Mouse (Mus musculus): ENCODE measurements around the gene Chp1. TPM values are rescaled to one million over a fixed set of nuclear protein-coding genes. Genes with fewer than 3 reads are reported as not detected.

The Chp1 gene
- polyA plus RNA-seq, 1 experiment, result 67.9 TPM

DNA sequence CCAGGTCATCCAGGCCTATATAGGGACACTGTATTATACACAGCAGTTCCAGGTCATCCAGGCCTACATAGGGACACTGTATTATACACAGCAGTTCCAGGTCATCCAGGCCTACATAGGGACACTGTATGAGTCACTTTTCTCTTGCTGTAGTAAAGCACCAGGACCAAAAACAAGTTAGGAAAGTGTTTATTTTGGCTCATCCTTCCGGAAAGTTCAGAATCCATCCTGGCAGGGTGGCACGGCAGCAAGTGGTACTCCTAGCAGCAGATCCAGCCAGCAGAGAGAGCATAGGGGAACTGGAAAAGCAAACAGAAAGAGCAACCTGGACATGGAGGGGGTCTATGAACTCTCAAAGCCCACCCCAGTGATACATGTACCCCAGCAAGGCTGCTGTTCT, 36.6 kb upstream of the Chp1 start:
- no peak for TF ChIP-seq SRF (IDR thresholded peaks at IDR 0.05; ENCODE audit: control insufficient read depth, insufficient read length, low read depth)
- TF ChIP-seq USF1 (IDR thresholded peaks at IDR 0.05; ENCODE audit: low read depth), result no peak
- TF ChIP-seq POLR2AphosphoS2 (IDR thresholded peaks at IDR 0.05; ENCODE audit: insufficient read length, low read depth), result no peak
- TF ChIP-seq MYOG (IDR thresholded peaks at IDR 0.05; ENCODE audit: control insufficient read depth in 1 of 3, insufficient read depth in 1 of 3, insufficient read length in 2 of 3, low read depth in 2 of 3), result no peak
- TF ChIP-seq POLR2A (IDR thresholded peaks at IDR 0.05; ENCODE audit: insufficient read length, low read depth), result no peak
- no peak for TF ChIP-seq REST (IDR thresholded peaks at IDR 0.05; ENCODE audit: insufficient read depth, insufficient read length)
- no peak for TF ChIP-seq TCF12 (IDR thresholded peaks at IDR 0.05; ENCODE audit: insufficient read depth, poor library complexity, severe bottlenecking)
- no peak overlapping the region for H3K4me3 ChIP-seq
- H3K4me2 ChIP-seq (ENCODE audit: low read depth), result no peak overlapping the region
- no peak overlapping the region for H3ac ChIP-seq (ENCODE audit: control insufficient read depth, insufficient read length)
- H3K27me3 ChIP-seq (ENCODE audit: control insufficient read depth, insufficient read depth, insufficient read length), result no peaks in the 10 kb centered on the region
- no peaks in the 10 kb centered on the region for H3K79me2 ChIP-seq (ENCODE audit: control insufficient read depth, insufficient read depth)
- no peaks in the 10 kb centered on the region for H3K36me3 ChIP-seq (ENCODE audit: control insufficient read depth, insufficient read depth)

DNA sequence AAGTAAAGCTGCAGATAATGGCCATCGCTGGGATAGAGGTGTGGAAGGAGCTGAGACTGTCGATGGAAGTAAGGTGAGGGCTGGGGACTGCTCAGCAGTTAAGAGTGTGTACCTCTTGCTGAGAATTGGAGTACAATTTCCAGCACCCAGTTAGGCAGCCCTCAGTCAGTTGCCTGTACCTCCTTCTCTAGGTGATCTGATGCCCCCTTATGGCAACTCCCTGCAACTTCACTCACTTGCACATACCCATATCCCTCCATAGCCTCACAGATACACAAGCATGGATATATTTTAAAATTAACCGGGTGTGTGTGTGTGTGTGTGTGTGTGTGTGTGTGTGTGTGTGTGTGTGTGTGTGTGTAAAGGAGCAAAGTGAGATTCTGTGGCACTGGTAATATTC, 35.2 kb upstream of the Chp1 start:
- H3K79me2 ChIP-seq (ENCODE audit: control insufficient read depth, insufficient read depth), result no peaks in the 10 kb centered on the region
- H3K27me3 ChIP-seq (ENCODE audit: control insufficient read depth, insufficient read depth, insufficient read length), result no peaks in the 10 kb centered on the region
- no peak overlapping the region for H3ac ChIP-seq (ENCODE audit: control insufficient read depth, insufficient read length)
- H3K4me3 ChIP-seq, result no peak overlapping the region
- no peak for TF ChIP-seq TCF12 (IDR thresholded peaks at IDR 0.05; ENCODE audit: insufficient read depth, poor library complexity, severe bottlenecking)
- TF ChIP-seq MAX (IDR thresholded peaks at IDR 0.05; ENCODE audit: low read depth), result no peak
- TF ChIP-seq POLR2AphosphoS2 (IDR thresholded peaks at IDR 0.05; ENCODE audit: insufficient read length, low read depth), result no peak
- no peak for TF ChIP-seq MYOG (IDR thresholded peaks at IDR 0.05; ENCODE audit: control insufficient read depth in 1 of 3, insufficient read depth in 1 of 3, insufficient read length in 2 of 3, low read depth in 2 of 3)
- no peak for TF ChIP-seq USF1 (IDR thresholded peaks at IDR 0.05; ENCODE audit: low read depth)
- TF ChIP-seq MYOD1 (IDR thresholded peaks at IDR 0.05; ENCODE audit: control insufficient read depth in 1 of 3, insufficient read length in 2 of 3, low read depth in 2 of 3), result no peak
- no peak for TF ChIP-seq CEBPB (IDR thresholded peaks at IDR 0.05; ENCODE audit: insufficient read depth, poor library complexity, severe bottlenecking)
- TF ChIP-seq SRF (IDR thresholded peaks at IDR 0.05; ENCODE audit: control insufficient read depth, insufficient read length, low read depth), result no peak
- no peak for TF ChIP-seq E2F4 (IDR thresholded peaks at IDR 0.05; ENCODE audit: insufficient read depth)
- no peak for TF ChIP-seq TCF3 (IDR thresholded peaks at IDR 0.05; ENCODE audit: insufficient read length, low read depth)
- TF ChIP-seq REST (IDR thresholded peaks at IDR 0.05; ENCODE audit: insufficient read depth, insufficient read length), result no peak
- no peak for TF ChIP-seq POLR2A (IDR thresholded peaks at IDR 0.05; ENCODE audit: insufficient read length, low read depth)
- H3K36me3 ChIP-seq (ENCODE audit: control insufficient read depth, insufficient read depth), result no peaks in the 10 kb centered on the region
- no peak overlapping the region for H3K4me2 ChIP-seq (ENCODE audit: low read depth)

DNA sequence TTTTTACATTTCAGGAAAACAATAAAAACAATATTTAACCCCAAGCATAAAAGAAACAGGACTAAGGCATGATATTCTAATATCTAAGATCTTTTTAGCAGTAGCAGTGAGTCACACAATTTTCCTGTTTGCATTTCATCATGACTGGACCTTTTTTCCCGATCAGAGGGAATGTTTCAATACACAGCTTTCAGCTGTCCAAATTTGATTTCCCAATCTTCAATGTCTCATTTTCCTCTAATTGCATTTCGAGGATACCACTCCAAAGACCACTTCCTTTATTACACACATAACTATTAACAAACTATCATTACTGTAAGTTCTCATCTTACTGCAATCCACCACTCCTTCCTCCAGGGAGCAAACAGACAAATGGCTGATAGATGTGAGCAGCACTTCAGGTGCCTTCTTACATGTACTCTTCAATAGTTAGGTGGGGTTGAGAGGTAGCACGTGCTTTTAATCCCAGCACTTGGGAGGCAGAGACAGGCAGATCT, 33.4 kb upstream of the Chp1 start:
- Histone ChIP-seq H3K79me2 (ENCODE audit: control insufficient read depth, insufficient read depth) (no peaks in the 10 kb centered on the region), H3K27me3 (ENCODE audit: control insufficient read depth, insufficient read depth, insufficient read length) (no peaks in the 10 kb centered on the region), H3ac (ENCODE audit: control insufficient read depth, insufficient read length) (no peak overlapping the region), H3K4me2 (ENCODE audit: low read depth) (no peak overlapping the region), H3K36me3 (ENCODE audit: control insufficient read depth, insufficient read depth) (no peaks in the 10 kb centered on the region), H3K4me3 (no peak overlapping the region)
- TF ChIP-seq MYOG (IDR thresholded peaks at IDR 0.05; ENCODE audit: control insufficient read depth in 1 of 3, insufficient read depth in 1 of 3, insufficient read length in 2 of 3, low read depth in 2 of 3), result no peak
- TF ChIP-seq POLR2A (IDR thresholded peaks at IDR 0.05; ENCODE audit: insufficient read length, low read depth), result no peak
- no peak for TF ChIP-seq MAX (IDR thresholded peaks at IDR 0.05; ENCODE audit: low read depth)
- no peak for TF ChIP-seq E2F4 (IDR thresholded peaks at IDR 0.05; ENCODE audit: insufficient read depth)
- TF ChIP-seq TCF12 (IDR thresholded peaks at IDR 0.05; ENCODE audit: insufficient read depth, poor library complexity, severe bottlenecking), result no peak
- no peak for TF ChIP-seq TCF3 (IDR thresholded peaks at IDR 0.05; ENCODE audit: insufficient read length, low read depth)
- TF ChIP-seq SRF (IDR thresholded peaks at IDR 0.05; ENCODE audit: control insufficient read depth, insufficient read length, low read depth), result no peak

DNA sequence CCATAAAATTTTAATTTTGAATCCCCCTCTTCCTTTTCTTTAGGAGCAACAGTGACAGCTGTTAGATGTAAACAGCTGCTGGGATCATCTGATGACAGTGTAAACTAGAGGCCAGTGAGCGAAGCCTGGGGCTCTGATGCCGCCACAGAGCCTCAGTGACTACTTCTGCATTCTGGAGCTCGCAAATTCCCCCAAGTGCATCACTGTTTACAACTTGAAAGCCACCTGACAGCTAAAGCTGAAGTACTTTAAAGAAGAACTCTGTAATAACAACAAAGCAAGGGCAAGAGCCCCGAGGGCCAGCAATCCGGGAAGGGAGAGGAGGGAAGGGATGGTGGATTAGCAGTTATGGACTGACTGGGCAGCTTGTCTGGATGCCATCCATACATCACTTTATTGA, 30.7 kb upstream of the Chp1 start:
- H3K36me3 ChIP-seq (ENCODE audit: control insufficient read depth, insufficient read depth), result no peaks in the 10 kb centered on the region
- TF ChIP-seq REST (IDR thresholded peaks at IDR 0.05; ENCODE audit: insufficient read depth, insufficient read length), result no peak
- no peak for TF ChIP-seq USF1 (IDR thresholded peaks at IDR 0.05; ENCODE audit: low read depth)

DNA sequence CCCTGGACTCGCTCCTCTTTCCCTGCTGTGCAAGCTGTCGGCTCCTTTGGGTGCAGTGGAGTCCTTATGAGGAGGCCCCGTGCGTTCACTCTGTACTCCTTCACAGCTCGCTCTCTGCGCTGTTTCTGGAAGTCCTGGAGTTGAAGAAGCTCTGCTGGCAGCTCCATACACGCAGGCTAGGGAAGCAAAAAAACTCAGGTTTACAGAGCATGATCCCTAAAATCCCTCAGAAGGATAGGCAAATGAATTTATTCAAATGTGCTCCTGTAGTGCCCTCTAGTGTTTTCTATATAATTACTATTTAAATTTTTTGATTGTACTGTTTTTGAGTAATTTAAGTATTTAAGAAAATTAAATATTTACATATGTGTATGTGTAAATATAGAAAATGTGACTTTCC, 26.9 kb upstream of the Chp1 start:
- TF ChIP-seq E2F4 (IDR thresholded peaks at IDR 0.05; ENCODE audit: insufficient read depth) (no peak), CEBPB (IDR thresholded peaks at IDR 0.05; ENCODE audit: insufficient read depth, poor library complexity, severe bottlenecking) (no peak), REST (IDR thresholded peaks at IDR 0.05; ENCODE audit: insufficient read depth, insufficient read length) (no peak), TCF3 (IDR thresholded peaks at IDR 0.05; ENCODE audit: insufficient read length, low read depth) (no peak), POLR2AphosphoS2 (IDR thresholded peaks at IDR 0.05; ENCODE audit: insufficient read length, low read depth) (no peak), MAX (IDR thresholded peaks at IDR 0.05; ENCODE audit: low read depth) (no peak), TCF12 (IDR thresholded peaks at IDR 0.05; ENCODE audit: insufficient read depth, poor library complexity, severe bottlenecking) (no peak), MYOG (IDR thresholded peaks at IDR 0.05; ENCODE audit: control insufficient read depth in 1 of 3, insufficient read depth in 1 of 3, insufficient read length in 2 of 3, low read depth in 2 of 3) (no peak), POLR2A (IDR thresholded peaks at IDR 0.05; ENCODE audit: insufficient read length, low read depth) (no peak)
- Histone ChIP-seq H3K36me3 (ENCODE audit: control insufficient read depth, insufficient read depth) (no peaks in the 10 kb centered on the region), H3ac (ENCODE audit: control insufficient read depth, insufficient read length) (no peak overlapping the region), H3K27me3 (ENCODE audit: control insufficient read depth, insufficient read depth, insufficient read length) (no peaks in the 10 kb centered on the region), H3K79me2 (ENCODE audit: control insufficient read depth, insufficient read depth) (no peaks in the 10 kb centered on the region), H3K4me2 (ENCODE audit: low read depth) (no peak overlapping the region), H3K4me3 (no peak overlapping the region)

More for the DNA sequence above, 30.7 kb upstream of the Chp1 start:
- no peak overlapping the region for H3ac ChIP-seq (ENCODE audit: control insufficient read depth, insufficient read length)
- no peak overlapping the region for H3K4me2 ChIP-seq (ENCODE audit: low read depth)
- no peaks in the 10 kb centered on the region for H3K27me3 ChIP-seq (ENCODE audit: control insufficient read depth, insufficient read depth, insufficient read length)
- no peak overlapping the region for H3K4me3 ChIP-seq
- no peaks in the 10 kb centered on the region for H3K79me2 ChIP-seq (ENCODE audit: control insufficient read depth, insufficient read depth)

Measured in myocyte (in vitro differentiated cells).